Mouse (Mus musculus): ENCODE data around the gene Klhl13. TPM values are rescaled to one million over a fixed set of nuclear protein-coding genes. Genes with fewer than 3 reads are reported as not detected.

Klhl13 gene
- total and polyA plus RNA-seq, 3 experiments: 7.9 to 14.3 (median 12.4) TPM

DNA sequence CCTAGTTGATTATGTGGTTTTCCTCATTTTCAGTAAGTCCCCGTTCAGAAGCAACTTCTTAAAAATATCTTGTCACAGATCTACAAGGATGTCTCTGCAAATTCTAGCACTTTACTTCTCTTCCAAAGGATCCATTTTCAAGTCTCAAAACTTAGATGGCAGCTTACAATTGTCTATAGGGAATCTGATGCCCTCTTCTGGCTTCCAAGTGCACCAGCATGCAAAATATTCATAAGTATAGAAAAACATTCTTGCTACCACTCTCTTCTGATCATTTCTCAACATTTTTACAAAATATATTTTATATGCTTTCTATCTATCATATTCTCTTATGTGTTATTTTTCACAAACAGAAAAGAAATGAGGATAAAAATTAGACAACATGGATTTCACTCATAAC, 14.8 kb downstream of the Klhl13 start:
- no peaks in the 10 kb centered on the region; the same call in 1 of the 2 replicates for H3K4me1 ChIP-seq (ENCODE audit: control insufficient read depth, insufficient read depth, low read length)
- 78% methylated on average over 1 of the region's 1 CpGs for WGBS
- no peaks in the 10 kb centered on the region for H3K79me2 ChIP-seq (replicated peaks; ENCODE audit: control insufficient read depth, insufficient read depth, low read length)
- H3K4me3 ChIP-seq: no peak overlapping the region
- TF ChIP-seq EP300 (IDR thresholded peaks at IDR 0.05; ENCODE audit: insufficient read depth, low read depth, low read length): no peak
- peak; percentile 28 for TF ChIP-seq CTCF (IDR thresholded peaks at IDR 0.05)
- intact Hi-C loops (cut with DNase I): no loop called here
- no peak overlapping the region for H3K27ac ChIP-seq
- no peak for DNase-seq
- H3K27me3 ChIP-seq (ENCODE audit: control insufficient read depth, insufficient read depth, low read length): no peaks in the 10 kb centered on the region
- H3K36me3 ChIP-seq (ENCODE audit: control insufficient read depth, insufficient read depth, low read length): no peaks in the 10 kb centered on the region
- no peak overlapping the region for H3K9ac ChIP-seq (ENCODE audit: low read depth, low read length)

DNA sequence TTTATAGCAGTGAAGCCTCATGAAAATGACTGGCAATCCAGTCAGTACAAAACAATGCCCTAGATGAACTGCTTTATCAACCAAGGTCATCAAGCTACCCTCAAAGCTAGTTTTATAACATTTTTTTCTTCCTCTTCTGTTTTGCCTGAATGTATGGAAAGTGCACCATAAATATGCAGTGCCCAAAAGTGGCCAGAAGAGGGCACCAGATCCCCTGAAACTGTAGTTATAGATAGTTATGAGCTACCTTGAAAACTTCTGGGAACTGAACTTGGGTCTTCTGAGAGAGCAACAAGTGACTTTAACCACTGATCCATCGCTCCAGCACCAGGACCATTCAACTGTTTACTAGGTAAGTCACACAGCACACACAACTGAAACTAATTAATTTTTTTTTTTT, 36.8 kb downstream of the Klhl13 start:
- Histone ChIP-seq H3K27ac (no peak overlapping the region), H3K4me1 (ENCODE audit: control insufficient read depth, insufficient read depth, low read length) (no peaks in the 10 kb centered on the region), H3K4me3 (no peak overlapping the region), H3K36me3 (ENCODE audit: control insufficient read depth, insufficient read depth, low read length) (no peaks in the 10 kb centered on the region), H3K9ac (ENCODE audit: low read depth, low read length) (no peak overlapping the region), H3K27me3 (ENCODE audit: control insufficient read depth, insufficient read depth, low read length) (no peaks in the 10 kb centered on the region), H3K79me2 (replicated peaks; ENCODE audit: control insufficient read depth, insufficient read depth, low read length) (no peaks in the 10 kb centered on the region)
- 73% methylated on average over 1 of the region's 1 CpGs for WGBS
- intact Hi-C loops (cut with DNase I): loop anchor here (5.0 kb wide), 1 partner anchor 239 kb away; no protein-coding TSS in a partner anchor
- TF ChIP-seq POLR2A (IDR thresholded peaks at IDR 0.05; ENCODE audit: insufficient read depth, low read depth, low read length): no peak
- no peak for TF ChIP-seq EP300 (IDR thresholded peaks at IDR 0.05; ENCODE audit: insufficient read depth, low read depth, low read length)
- peak; percentile 74 for TF ChIP-seq CTCF (IDR thresholded peaks at IDR 0.05)
- DNase-seq: no peak

DNA sequence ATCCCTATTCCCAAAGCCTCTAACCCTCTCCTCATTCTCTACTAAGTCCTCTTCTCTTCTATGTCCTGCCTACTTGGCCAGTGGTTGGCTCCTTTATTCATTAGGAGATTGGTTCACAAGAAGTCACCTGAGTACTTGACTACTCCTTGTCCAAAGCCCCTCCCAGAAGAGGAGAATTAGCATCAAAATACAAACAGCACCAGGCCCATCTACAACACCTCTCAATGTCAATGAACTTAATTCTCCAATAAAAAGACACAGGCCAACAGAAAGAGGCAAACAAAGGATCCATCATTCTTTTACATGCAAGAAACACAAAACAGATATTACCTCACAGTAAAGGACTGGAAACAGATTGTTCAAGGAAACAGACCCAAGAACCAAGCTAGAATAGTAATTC, 46.0 kb downstream of the Klhl13 start:
- H3K36me3 ChIP-seq (ENCODE audit: control insufficient read depth, insufficient read depth, low read length): no peaks in the 10 kb centered on the region
- no peak overlapping the region for H3K27ac ChIP-seq
- H3K9ac ChIP-seq (ENCODE audit: low read depth, low read length): no peak overlapping the region
- no peak overlapping the region for H3K4me3 ChIP-seq
- no peaks in the 10 kb centered on the region for H3K79me2 ChIP-seq (replicated peaks; ENCODE audit: control insufficient read depth, insufficient read depth, low read length)
- no peak for DNase-seq
- intact Hi-C loops (cut with DNase I): no loop called here
- H3K4me1 ChIP-seq (ENCODE audit: control insufficient read depth, insufficient read depth, low read length): no peaks in the 10 kb centered on the region
- TF ChIP-seq CTCF (IDR thresholded peaks at IDR 0.05) (no peak), POLR2A (IDR thresholded peaks at IDR 0.05; ENCODE audit: insufficient read depth, low read depth, low read length) (no peak), EP300 (IDR thresholded peaks at IDR 0.05; ENCODE audit: insufficient read depth, low read depth, low read length) (no peak)
- no peaks in the 10 kb centered on the region for H3K27me3 ChIP-seq (ENCODE audit: control insufficient read depth, insufficient read depth, low read length)

GRCm38 (mm10) chrX:23295952-23296598, 68.8 kb downstream of the Klhl13 start:
- H3K4me1 ChIP-seq (ENCODE audit: control insufficient read depth, insufficient read depth, low read length): no peaks in the 10 kb centered on the region
- TF ChIP-seq POLR2A (IDR thresholded peaks at IDR 0.05; ENCODE audit: insufficient read depth, low read depth, low read length): no peak
- peak; percentile 72 for TF ChIP-seq CTCF (IDR thresholded peaks at IDR 0.05)
- no peak for TF ChIP-seq EP300 (IDR thresholded peaks at IDR 0.05; ENCODE audit: insufficient read depth, low read depth, low read length)
- intact Hi-C loops (cut with DNase I): loop anchor here (10.0 kb wide), 1 partner anchor 181 kb away; no protein-coding TSS in a partner anchor

GRCm38 (mm10) chrX:23285442-23285817, 79.5 kb downstream of the Klhl13 start:
- TF ChIP-seq POLR2A (IDR thresholded peaks at IDR 0.05; ENCODE audit: insufficient read depth, low read depth, low read length): no peak
- no peak for TF ChIP-seq CTCF (IDR thresholded peaks at IDR 0.05)
- no peak for TF ChIP-seq EP300 (IDR thresholded peaks at IDR 0.05; ENCODE audit: insufficient read depth, low read depth, low read length)
- Histone ChIP-seq H3K36me3 (ENCODE audit: control insufficient read depth, insufficient read depth, low read length) (no peaks in the 10 kb centered on the region), H3K79me2 (replicated peaks; ENCODE audit: control insufficient read depth, insufficient read depth, low read length) (no peaks in the 10 kb centered on the region), H3K4me3 (peak overlapping the region; percentile 17; the same call in 1 of the 2 replicates), H3K9ac (ENCODE audit: low read depth, low read length) (peak overlapping the region; percentile 42), H3K27ac (no peak overlapping the region), H3K4me1 (ENCODE audit: control insufficient read depth, insufficient read depth, low read length) (no peaks in the 10 kb centered on the region), H3K27me3 (ENCODE audit: control insufficient read depth, insufficient read depth, low read length) (no peaks in the 10 kb centered on the region)
- no peak for DNase-seq
- intact Hi-C loops (cut with DNase I): no loop called here
- WGBS: 26% methylated on average over 10 of the region's 10 CpGs

More at GRCm38 (mm10) chrX:23295952-23296598, 68.8 kb downstream of the Klhl13 start:
- Histone ChIP-seq H3K79me2 (replicated peaks; ENCODE audit: control insufficient read depth, insufficient read depth, low read length) (no peaks in the 10 kb centered on the region), H3K27me3 (ENCODE audit: control insufficient read depth, insufficient read depth, low read length) (no peaks in the 10 kb centered on the region), H3K27ac (no peak overlapping the region), H3K9ac (ENCODE audit: low read depth, low read length) (no peak overlapping the region), H3K36me3 (ENCODE audit: control insufficient read depth, insufficient read depth, low read length) (no peaks in the 10 kb centered on the region), H3K4me3 (no peak overlapping the region)
- WGBS: 38% methylated on average over 5 of the region's 5 CpGs
- peak; percentile 9 to 45 for DNase-seq

DNA sequence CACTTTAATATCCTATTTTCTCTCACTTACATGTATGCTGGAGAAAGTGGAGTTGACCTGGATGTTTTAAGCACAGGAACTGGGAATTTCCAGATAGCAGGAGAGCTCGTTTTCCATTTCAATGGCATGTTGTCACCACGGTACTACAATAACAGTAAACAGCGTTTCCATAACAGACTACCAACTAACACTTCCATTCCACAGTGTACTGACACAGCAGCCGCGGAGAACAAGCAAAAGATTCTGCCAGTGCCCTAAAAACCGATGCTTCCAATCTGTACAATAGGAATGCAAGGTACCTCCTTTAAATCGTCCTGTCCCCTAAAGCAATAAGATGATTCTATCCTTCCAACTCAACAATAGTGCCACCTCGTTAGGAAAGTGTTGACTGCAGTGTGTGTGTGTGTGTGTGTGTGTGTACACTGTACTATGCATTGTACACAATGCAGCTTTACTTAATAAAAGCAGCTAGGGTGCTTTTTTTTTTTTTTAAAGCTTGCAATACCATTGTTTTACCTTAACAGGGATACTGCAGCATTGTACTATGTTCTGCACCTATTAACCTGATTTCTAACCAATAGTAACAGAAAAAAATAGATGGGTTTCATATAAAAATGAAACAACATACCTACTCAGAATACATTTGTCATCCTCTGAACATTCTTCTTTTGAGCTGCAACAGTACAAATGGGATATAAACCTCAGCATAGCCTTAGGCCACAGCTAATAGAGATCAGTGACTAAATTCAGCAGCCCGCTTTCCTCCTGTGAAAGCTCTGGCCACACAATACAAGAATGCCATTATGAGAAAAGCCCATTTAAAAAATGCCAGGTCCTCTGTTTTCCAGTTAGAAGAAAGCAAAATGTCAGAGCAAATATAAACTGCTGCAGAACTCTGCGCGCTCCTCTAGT, 80.1 kb downstream of the Klhl13 start:
- no peak for DNase-seq
- TF ChIP-seq CTCF (IDR thresholded peaks at IDR 0.05): no peak
- TF ChIP-seq POLR2A (IDR thresholded peaks at IDR 0.05; ENCODE audit: insufficient read depth, low read depth, low read length): no peak
- TF ChIP-seq EP300 (IDR thresholded peaks at IDR 0.05; ENCODE audit: insufficient read depth, low read depth, low read length): no peak
- no peaks in the 10 kb centered on the region for H3K4me1 ChIP-seq (ENCODE audit: control insufficient read depth, insufficient read depth, low read length)
- no peaks in the 10 kb centered on the region for H3K79me2 ChIP-seq (replicated peaks; ENCODE audit: control insufficient read depth, insufficient read depth, low read length)
- H3K9ac ChIP-seq (ENCODE audit: low read depth, low read length): no peak overlapping the region
- H3K36me3 ChIP-seq (ENCODE audit: control insufficient read depth, insufficient read depth, low read length): no peaks in the 10 kb centered on the region
- H3K4me3 ChIP-seq: peak overlapping the region; percentile 22; the same call in 1 of the 2 replicates
- no peak overlapping the region for H3K27ac ChIP-seq
- 42% methylated on average over 11 of the region's 11 CpGs for WGBS
- intact Hi-C loops (cut with DNase I): no loop called here
- no peaks in the 10 kb centered on the region for H3K27me3 ChIP-seq (ENCODE audit: control insufficient read depth, insufficient read depth, low read length)

Measured in heart, adult 2 months (tissue).